Mouse (Mus musculus) MEL (cell line): ENCODE measurements around the gene Lysmd1. TPM values are rescaled to one million over a fixed set of nuclear protein-coding genes. Genes with fewer than 3 reads are reported as not detected.

Source experiments
- DNase-seq: peaks from one replicate; pipeline ENCODE4 v3.0.0; 2011; ENCODE audit warnings: low read depth, low spot score
- H3K27ac ChIP-seq: 2 replicates; pipeline ENCODE4 v1.5.1; 2012; ENCODE audit warnings: low read depth, mild to moderate bottlenecking, control low read depth, low read length, moderate library complexity; ENCODE audit not compliant: control insufficient read depth
- H3K27me3 ChIP-seq, 2 experiments: fragments of 150-350 bp in 1 of 2; sonication (generic) in 1 of 2; 2 replicates each; pipeline ENCODE4 v1.6.1; 2012; ENCODE audit warnings: low read length in 2 of 2, mild to moderate bottlenecking in 2 of 2, improper control_type of control experiment in 1 of 2, moderate library complexity in 1 of 2; ENCODE audit not compliant: insufficient read depth in 2 of 2, control insufficient read depth in 1 of 2
- H3K36me3 ChIP-seq, 2 experiments: 2 replicates each; pipeline ENCODE4 v1.6.1; 2012 to 2014; ENCODE audit warnings: low read length in 2 of 2, improper control_type of control experiment in 1 of 2, inconsistent platforms in 1 of 2, mild to moderate bottlenecking in 1 of 2; ENCODE audit not compliant: insufficient read depth in 2 of 2, control insufficient read depth in 1 of 2
- H3K4me1 ChIP-seq, 2 experiments: fragments of 150-350 bp in 1 of 2; sonication (generic) in 1 of 2; 2 replicates each; pipeline ENCODE4 v1.6.1; 2012; ENCODE audit warnings: low read length in 2 of 2, improper control_type of control experiment in 1 of 2, mild to moderate bottlenecking in 1 of 2; ENCODE audit not compliant: insufficient read depth in 2 of 2, control insufficient read depth in 1 of 2
- H3K4me3 ChIP-seq, 2 experiments: fragments of 150-350 bp in 1 of 2; sonication (generic) in 1 of 2; 2 replicates each; pipeline ENCODE4 v1.5.1; 2012; ENCODE audit warnings: low read depth in 2 of 2, low read length in 2 of 2, mild to moderate bottlenecking in 2 of 2, moderate library complexity in 2 of 2, control low read depth in 1 of 2, improper control_type of control experiment in 1 of 2; ENCODE audit not compliant: control insufficient read depth in 1 of 2, insufficient read depth in 1 of 2
- H3K79me2 ChIP-seq: 2 replicates; pipeline ENCODE4 v1.6.1; 2012; ENCODE audit warnings: mild to moderate bottlenecking, low read length, moderate library complexity; ENCODE audit not compliant: control insufficient read depth, poor library complexity, insufficient read depth
- H3K9ac ChIP-seq: 2 replicates; pipeline ENCODE4 v1.6.1; 2012; ENCODE audit warnings: low read depth, mild to moderate bottlenecking, control low read depth, low read length, moderate library complexity; ENCODE audit not compliant: control insufficient read depth, poor library complexity, severe bottlenecking
- H3K9me3 ChIP-seq: fragments of 150-350 bp; sonication (generic); replicated peaks from 2 replicates; pipeline ENCODE4 v1.6.1; 2012; ENCODE audit warnings: mild to moderate bottlenecking, low read length, improper control_type of control experiment, moderate library complexity; ENCODE audit not compliant: insufficient read depth
- CTCF ChIP-seq, 3 experiments: IDR thresholded peaks in 2 of 3; conservative IDR thresholded peaks in 1 of 3; 2 replicates each; pipeline ENCODE4 v1.5.1; 2011 to 2012; ENCODE audit warnings: low read length in 3 of 3, low read depth in 2 of 3, mild to moderate bottlenecking in 2 of 3, improper control_type of control experiment in 1 of 3, inconsistent platforms in 1 of 3, mixed read lengths in 1 of 3, moderate library complexity in 1 of 3; ENCODE audit not compliant: control insufficient read depth in 1 of 3, insufficient read depth in 1 of 3, poor library complexity in 1 of 3, severe bottlenecking in 1 of 3
- E2F4 ChIP-seq: IDR thresholded peaks from 2 replicates; pipeline ENCODE4 v1.6.1; 2011; ENCODE audit warnings: low read depth, low read length, improper control_type of control experiment, borderline replicate concordance
- ELF1 ChIP-seq: IDR thresholded peaks from 2 replicates; pipeline ENCODE4 v1.6.1; 2014; ENCODE audit warnings: low read depth, mild to moderate bottlenecking, inconsistent platforms, low read length, improper control_type of control experiment, moderate library complexity
- ETS1 ChIP-seq: IDR thresholded peaks from 2 replicates; pipeline ENCODE4 v1.6.1; 2012; ENCODE audit warnings: low read depth, mild to moderate bottlenecking, inconsistent platforms, low read length, improper control_type of control experiment, moderate library complexity
- GATA1 ChIP-seq: IDR thresholded peaks from 2 replicates; pipeline ENCODE4 v1.6.1; 2011; ENCODE audit warnings: low read depth, low read length, improper control_type of control experiment
- HCFC1 ChIP-seq: IDR thresholded peaks from 2 replicates; pipeline ENCODE4 v1.6.1; 2012; ENCODE audit warnings: low read depth, mild to moderate bottlenecking, inconsistent platforms, low read length, improper control_type of control experiment, moderate library complexity
- MAX ChIP-seq: IDR thresholded peaks from 2 replicates; pipeline ENCODE4 v1.6.1; 2011; ENCODE audit warnings: low read length, improper control_type of control experiment
- MAZ ChIP-seq: IDR thresholded peaks from 2 replicates; pipeline ENCODE4 v1.6.1; 2012; ENCODE audit warnings: low read depth, mild to moderate bottlenecking, inconsistent platforms, low read length, improper control_type of control experiment
- MEF2A ChIP-seq: IDR thresholded peaks from 2 replicates; pipeline ENCODE4 v1.6.1; 2014; ENCODE audit warnings: low read depth, mild to moderate bottlenecking, inconsistent platforms, low read length, improper control_type of control experiment; ENCODE audit not compliant: poor library complexity, insufficient replicate concordance, severe bottlenecking; ENCODE audit errors: extremely low read depth
- MXI1 ChIP-seq: IDR thresholded peaks from 2 replicates; pipeline ENCODE4 v1.6.1; 2011; ENCODE audit warnings: mild to moderate bottlenecking, low read depth, low read length, improper control_type of control experiment
- MYB ChIP-seq: IDR thresholded peaks from 2 replicates; pipeline ENCODE4 v1.6.1; 2011; ENCODE audit warnings: mild to moderate bottlenecking, low read depth, low read length, improper control_type of control experiment
- NELFE ChIP-seq: IDR thresholded peaks from 2 replicates; pipeline ENCODE4 v1.6.1; 2011; ENCODE audit warnings: low read depth, low read length, improper control_type of control experiment
- NRF1 ChIP-seq: IDR thresholded peaks from 2 replicates; pipeline ENCODE4 v1.6.1; 2014; ENCODE audit warnings: low read depth, mild to moderate bottlenecking, inconsistent platforms, low read length, improper control_type of control experiment, moderate library complexity; ENCODE audit not compliant: poor library complexity, insufficient read depth, severe bottlenecking
- POLR2AphosphoS2 ChIP-seq: IDR thresholded peaks from 2 replicates; pipeline ENCODE4 v1.6.1; 2011; ENCODE audit warnings: low read length, improper control_type of control experiment
- RAD21 ChIP-seq: IDR thresholded peaks from 2 replicates; pipeline ENCODE4 v1.6.1; 2011; ENCODE audit warnings: mild to moderate bottlenecking, low read depth, low read length, improper control_type of control experiment
- RCOR1 ChIP-seq: IDR thresholded peaks from 2 replicates; pipeline ENCODE4 v1.6.1; 2012; ENCODE audit warnings: low read depth, mild to moderate bottlenecking, inconsistent platforms, low read length, improper control_type of control experiment
- SIN3A ChIP-seq: IDR thresholded peaks from 2 replicates; pipeline ENCODE4 v1.6.1; 2012; ENCODE audit warnings: low read length, improper control_type of control experiment, inconsistent platforms
- USF2 ChIP-seq, 2 experiments: IDR thresholded peaks; 2 replicates each; pipeline ENCODE4 v1.6.1; 2011 to 2012; ENCODE audit warnings: improper control_type of control experiment in 2 of 2, low read length in 2 of 2, borderline replicate concordance in 1 of 2, inconsistent platforms in 1 of 2, low read depth in 1 of 2, mild to moderate bottlenecking in 1 of 2; ENCODE audit not compliant: insufficient read depth in 1 of 2
- ZC3H11A ChIP-seq: IDR thresholded peaks from 2 replicates; pipeline ENCODE4 v1.6.1; 2012; ENCODE audit warnings: low read depth, mild to moderate bottlenecking, inconsistent platforms, low read length, improper control_type of control experiment
- ZMIZ1 ChIP-seq: IDR thresholded peaks from 2 replicates; pipeline ENCODE4 v1.6.1; 2012; ENCODE audit warnings: low read depth, mild to moderate bottlenecking, inconsistent platforms, low read length, improper control_type of control experiment, moderate library complexity
- ZNF384 ChIP-seq: IDR thresholded peaks from 2 replicates; pipeline ENCODE4 v1.6.1; 2012; ENCODE audit warnings: low read depth, mild to moderate bottlenecking, inconsistent platforms, low read length, improper control_type of control experiment
- polyA plus RNA-seq, 2 experiments: library from polyadenylated mRNA; stranded (reverse) in 1 of 2; unstranded in 1 of 2; fragments of >175 nt in 1 of 2; fragments of >200 nt in 1 of 2; gene quantifications; 2 replicates each; pipeline versions ENCODE4 v1.2.1 to v1.2.4; 2012; ENCODE audit warnings: low replicate concordance in 2 of 2, low read depth in 1 of 2; ENCODE audit not compliant: insufficient read length in 2 of 2, insufficient read depth in 1 of 2, missing spikeins in 1 of 2
- total RNA-seq: library from RNA; depleted of rRNA; stranded (reverse); fragments of 300-350 nt; gene quantifications from 2 replicates; pipeline ENCODE4 v1.2.3, GENCODE M21; 2012

Gene Lysmd1
- total and polyA plus RNA-seq, 3 experiments: 22.7 to 102 (median 22.9) TPM

GRCm38 (mm10) chr3:95117751-95118150, 16.1 kb upstream of the Lysmd1 start (continued):
- TF ChIP-seq MYB: no peak

GRCm38 (mm10) chr3:95121580-95121979, 12.3 kb upstream of the Lysmd1 start:
- no peaks in the 10 kb centered on the region for H3K9me3 ChIP-seq
- no peaks in the 10 kb centered on the region for H3K27me3 ChIP-seq
- no peak overlapping the region for H3K4me3 ChIP-seq
- no peak overlapping the region for H3K27ac ChIP-seq
- H3K9ac ChIP-seq: no peak overlapping the region
- no peaks in the 10 kb centered on the region for H3K79me2 ChIP-seq
- DNase-seq: no peak
- peaks cover 0 to 27% of the 10 kb centered on the region in 2 experiments; a peak in 2 of 4 replicates for H3K36me3 ChIP-seq
- H3K4me1 ChIP-seq: no peaks in the 10 kb centered on the region
- no peak for TF ChIP-seq ZNF384
- TF ChIP-seq E2F4: no peak
- no peak for TF ChIP-seq ELF1
- no peak for TF ChIP-seq MAZ
- no peak for TF ChIP-seq ZMIZ1
- no peak for TF ChIP-seq POLR2AphosphoS2
- no peak for TF ChIP-seq MXI1
- TF ChIP-seq HCFC1: no peak
- TF ChIP-seq ETS1: no peak
- TF ChIP-seq USF2 (IDR thresholded peaks at IDR 0.05; ENCODE audit: borderline replicate concordance in 1 of 2, insufficient read depth in 1 of 2, low read depth in 1 of 2, low read length in 2 of 2): no peak
- TF ChIP-seq RCOR1: no peak
- no peak for TF ChIP-seq GATA1
- TF ChIP-seq MAX: no peak
- no peak for TF ChIP-seq CTCF (IDR thresholded peaks at IDR 0.05 in 2 of 3, conservative IDR thresholded peaks at IDR 0.05 in 1 of 3; ENCODE audit: control insufficient read depth in 1 of 3, insufficient read depth in 1 of 3, low read depth in 2 of 3, low read length in 3 of 3, poor library complexity in 1 of 3, severe bottlenecking in 1 of 3)
- TF ChIP-seq ZC3H11A: no peak
- TF ChIP-seq MEF2A: no peak
- no peak for TF ChIP-seq NRF1
- no peak for TF ChIP-seq NELFE
- no peak for TF ChIP-seq RAD21
- TF ChIP-seq SIN3A: no peak
